Mouse (Mus musculus) cerebellum, adult 2 months (tissue): ENCODE results near the gene Gm15217. TPM values are rescaled to one million over a fixed set of nuclear protein-coding genes. Genes with fewer than 3 reads are reported as not detected.

Experiments used
- DNase-seq, 2 experiments: peaks; one replicate each; pipeline ENCODE4 v3.0.0; 2021
- H3K27ac ChIP-seq: fragments of 200-500 bp; 2 replicates; pipeline ENCODE4 v1.5.1; 2012; ENCODE audit warnings: low read length, control low read depth, inconsistent platforms; ENCODE audit not compliant: insufficient read depth
- H3K27me3 ChIP-seq: fragments of 200-500 bp; 2 replicates; pipeline ENCODE4 v1.6.1; 2012; ENCODE audit warnings: inconsistent platforms, mild to moderate bottlenecking, low read length, moderate library complexity; ENCODE audit not compliant: control insufficient read depth, insufficient read depth
- H3K4me1 ChIP-seq: fragments of 200-500 bp; 2 replicates; pipeline ENCODE4 v1.6.1; 2011; ENCODE audit warnings: low read length; ENCODE audit not compliant: control insufficient read depth, insufficient read depth
- H3K4me3 ChIP-seq: fragments of 200-500 bp; replicated peaks from 2 replicates; pipeline ENCODE3; 2011; ENCODE audit warnings: mild to moderate bottlenecking, low read depth, low read length, control low read depth; ENCODE audit not compliant: insufficient read depth
- CTCF ChIP-seq: fragments of 200-500 bp; IDR thresholded peaks from 2 replicates; pipeline ENCODE4 v1.5.1; 2011; ENCODE audit warnings: low read depth, mild to moderate bottlenecking, control low read depth, low read length, moderate library complexity, borderline replicate concordance; ENCODE audit not compliant: insufficient read depth
- POLR2A ChIP-seq: fragments of 200-500 bp; IDR thresholded peaks from 2 replicates; pipeline ENCODE4 v1.6.1; 2011; ENCODE audit warnings: low read length, control low read depth, borderline replicate concordance; ENCODE audit not compliant: insufficient read depth
- WGBS: fragments of 180-500 bp; shearing (Covaris S2); methylation state at CpG from one replicate; pipeline ENCODE4 v1.1.7; 2018; 5-methylcytosine and 5-hydroxymethylcytosine counted together
- polyA plus RNA-seq: library from polyadenylated mRNA; depleted of rRNA; stranded (reverse); fragments of >200 nt; gene quantifications from 2 replicates; pipeline ENCODE4 v1.2.3, GENCODE M21; 2012

The Gm15217 gene
- polyA plus RNA-seq, 1 experiment = not detected

DNA sequence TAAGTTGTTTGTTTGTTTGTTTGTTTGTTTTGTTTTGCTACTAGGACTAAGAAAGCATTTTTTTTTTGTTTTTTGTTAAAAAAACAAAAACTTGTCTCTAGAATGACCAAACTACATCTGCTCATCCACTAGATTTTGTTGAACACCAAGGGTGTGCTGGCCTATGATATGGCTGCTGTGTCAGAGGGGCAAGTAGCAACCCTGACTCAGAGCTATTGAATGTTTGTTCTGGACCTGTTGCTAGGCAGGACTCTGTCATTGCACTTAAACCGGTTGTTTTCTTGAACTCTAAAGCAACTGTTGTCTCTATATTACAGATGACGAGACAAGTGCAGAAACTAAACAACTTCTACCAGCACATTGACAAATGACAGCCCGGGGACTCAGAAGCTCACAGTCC, 29.1 kb downstream of the Gm15217 start:
- WGBS = 88% methylated on average over 3 of the region's 3 CpGs
- no peaks in the 10 kb centered on the region for H3K4me1 ChIP-seq
- no peak for TF ChIP-seq POLR2A
- no peak for TF ChIP-seq CTCF

DNA sequence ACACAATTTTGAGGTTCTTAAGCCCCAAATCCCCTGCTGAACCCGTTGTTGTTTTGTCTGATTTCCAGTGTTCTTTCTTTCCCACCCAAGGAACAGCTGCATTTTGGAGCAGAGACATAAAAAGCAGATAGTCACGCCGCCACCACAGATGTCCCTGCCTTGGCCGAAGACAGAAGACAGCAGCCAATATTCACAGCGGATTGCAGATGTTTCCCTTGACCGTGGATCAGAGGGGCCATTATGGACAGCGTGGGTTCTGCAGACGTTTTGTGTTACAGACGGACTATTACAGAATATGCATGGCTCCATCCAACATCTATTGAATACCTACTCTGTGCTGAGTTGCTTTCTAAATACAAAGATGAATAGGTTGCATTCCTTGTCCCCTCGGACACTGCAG, 29.8 kb downstream of the Gm15217 start:
- no peak for DNase-seq

More for the DNA sequence above, 29.1 kb downstream of the Gm15217 start:
- H3K4me3 ChIP-seq = no peak overlapping the region
- H3K27ac ChIP-seq = no peak overlapping the region
- no peak for DNase-seq
- H3K27me3 ChIP-seq = no peaks in the 10 kb centered on the region

DNA sequence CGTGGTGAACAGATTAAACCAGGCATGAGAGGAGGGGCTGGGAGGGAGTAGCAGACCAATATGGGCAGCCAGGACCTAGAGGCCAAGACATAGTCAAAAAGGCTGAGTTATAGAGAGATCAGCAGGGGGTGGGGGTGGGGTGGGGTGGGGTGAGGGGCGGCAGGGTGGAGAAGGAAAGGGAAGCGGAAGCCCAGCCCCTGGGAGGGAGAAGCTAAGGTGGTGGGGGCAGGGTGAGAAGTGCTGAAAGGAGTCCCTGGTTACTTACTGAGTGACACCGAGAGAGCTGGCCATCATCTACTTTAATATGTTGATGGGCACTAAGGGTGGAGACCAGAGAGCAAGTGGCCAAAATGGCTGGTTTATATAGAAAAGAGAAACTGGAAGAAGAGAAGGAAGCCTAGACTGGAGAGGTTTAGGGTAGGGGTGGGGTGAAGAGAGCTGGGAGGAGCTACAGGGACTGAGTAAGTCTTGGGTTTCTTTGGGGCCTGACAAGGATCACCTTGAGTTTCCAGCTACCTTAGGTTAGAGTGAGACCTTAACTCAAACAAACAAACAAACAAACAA, 31.4 kb downstream of the Gm15217 start:
- Histone ChIP-seq H3K27me3 (no peaks in the 10 kb centered on the region), H3K4me3 (no peak overlapping the region), H3K27ac (no peak overlapping the region), H3K4me1 (no peaks in the 10 kb centered on the region)
- no peak for TF ChIP-seq POLR2A
- TF ChIP-seq CTCF = no peak
- 68% methylated on average over 4 of the region's 4 CpGs for WGBS
- DNase-seq = no peak

More for the DNA sequence above, 29.8 kb downstream of the Gm15217 start:
- no peaks in the 10 kb centered on the region for H3K27me3 ChIP-seq
- H3K4me3 ChIP-seq = no peak overlapping the region
- no peaks in the 10 kb centered on the region for H3K4me1 ChIP-seq
- TF ChIP-seq POLR2A (no peak), CTCF (no peak)
- H3K27ac ChIP-seq = no peak overlapping the region
- 72% methylated on average over 10 of the region's 10 CpGs for WGBS

DNA sequence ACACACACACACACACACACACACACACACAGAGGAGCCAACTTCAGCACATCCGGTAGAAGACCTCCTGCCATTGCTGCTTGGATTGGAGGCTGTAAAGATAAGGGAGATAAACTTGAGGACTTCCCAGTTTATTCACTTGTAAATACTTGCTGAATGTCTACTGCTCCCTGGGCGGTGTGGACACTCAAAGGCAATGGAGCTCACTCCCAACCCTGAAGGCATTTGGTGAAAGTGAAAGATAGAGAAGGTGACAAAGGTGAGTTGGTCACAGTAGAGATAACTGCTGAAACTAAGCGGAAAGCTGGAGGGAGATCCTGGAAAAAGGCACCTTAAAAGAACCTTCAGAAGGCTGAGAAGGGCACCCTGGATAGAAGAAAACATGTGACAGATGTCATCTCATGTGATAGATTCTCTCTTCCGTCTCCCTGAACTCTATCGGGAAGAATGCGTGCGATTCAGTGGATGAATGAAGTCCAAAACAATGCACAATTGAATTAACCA, 33.3 kb downstream of the Gm15217 start:
- no peak for DNase-seq
- Histone ChIP-seq H3K27me3 (no peaks in the 10 kb centered on the region), H3K4me1 (no peaks in the 10 kb centered on the region), H3K27ac (no peak overlapping the region), H3K4me3 (no peak overlapping the region)
- no peak for TF ChIP-seq POLR2A
- TF ChIP-seq CTCF = no peak
- WGBS = 78% methylated on average over 7 of the region's 7 CpGs

DNA sequence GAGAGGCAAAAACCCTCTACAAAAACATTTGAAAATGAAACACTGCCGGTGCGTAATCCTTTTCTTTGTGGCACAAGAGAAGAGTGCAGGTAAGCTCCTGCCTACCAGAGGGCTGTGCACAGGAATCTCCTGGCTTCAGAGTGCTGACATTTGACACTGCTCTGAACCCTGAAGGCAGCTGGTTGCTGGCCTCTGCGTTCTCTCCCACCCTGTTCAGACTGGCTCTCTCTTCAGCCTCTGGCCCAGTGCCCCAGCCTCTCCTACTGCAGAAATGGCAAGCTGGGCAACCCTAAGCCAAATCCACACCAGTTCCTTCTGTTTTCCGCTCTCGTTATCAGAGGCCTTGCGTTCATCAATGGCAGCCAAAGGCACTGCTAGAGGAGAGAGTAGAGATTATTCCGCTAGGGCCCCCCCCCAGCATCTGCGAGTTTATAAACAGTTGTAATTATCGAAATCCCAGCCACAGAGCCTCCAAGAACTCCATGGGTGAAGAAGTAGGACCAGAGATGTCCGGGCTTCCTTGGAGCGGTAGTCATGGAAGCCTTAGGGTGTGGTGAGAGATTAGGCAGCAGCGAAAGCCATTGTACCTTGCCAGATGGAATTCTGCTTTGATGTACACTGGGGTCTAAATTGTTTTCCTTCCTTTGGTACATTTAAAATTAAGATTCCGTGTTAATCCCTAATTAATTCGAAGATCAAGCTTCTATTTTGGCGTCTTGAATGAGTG, 39.3 kb downstream of the Gm15217 start:
- no peak for DNase-seq
- no peaks in the 10 kb centered on the region for H3K27me3 ChIP-seq
- H3K27ac ChIP-seq = no peak overlapping the region
- TF ChIP-seq CTCF (no peak), POLR2A (no peak)
- no peaks in the 10 kb centered on the region for H3K4me1 ChIP-seq
- WGBS = 59% methylated on average over 15 of the region's 15 CpGs
- H3K4me3 ChIP-seq = no peak overlapping the region

DNA sequence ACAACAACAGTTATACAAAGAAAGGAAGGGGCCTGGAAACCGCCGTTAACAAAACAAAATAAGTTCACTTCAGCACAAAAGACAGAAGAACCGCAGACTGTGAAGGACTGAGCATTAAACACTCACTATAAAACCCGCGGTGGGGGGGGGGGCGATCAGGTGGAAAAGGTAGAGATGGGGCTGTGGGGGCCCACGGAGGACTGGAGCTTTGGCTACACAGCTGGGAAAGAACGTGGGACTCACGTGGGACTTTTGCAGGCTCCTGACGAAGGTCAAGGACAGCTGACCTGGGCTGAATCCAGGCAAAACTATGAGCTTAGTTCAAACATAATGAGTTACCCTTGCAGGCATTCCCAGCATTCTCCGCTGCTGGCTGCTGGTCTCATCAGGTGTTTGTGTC, 40.1 kb downstream of the Gm15217 start:
- TF ChIP-seq CTCF (no peak), POLR2A (no peak)
- DNase-seq = no peak
- H3K4me1 ChIP-seq = no peaks in the 10 kb centered on the region
- no peaks in the 10 kb centered on the region for H3K27me3 ChIP-seq
- 55% methylated on average over 11 of the region's 11 CpGs for WGBS
- H3K27ac ChIP-seq = no peak overlapping the region
- H3K4me3 ChIP-seq = no peak overlapping the region

DNA sequence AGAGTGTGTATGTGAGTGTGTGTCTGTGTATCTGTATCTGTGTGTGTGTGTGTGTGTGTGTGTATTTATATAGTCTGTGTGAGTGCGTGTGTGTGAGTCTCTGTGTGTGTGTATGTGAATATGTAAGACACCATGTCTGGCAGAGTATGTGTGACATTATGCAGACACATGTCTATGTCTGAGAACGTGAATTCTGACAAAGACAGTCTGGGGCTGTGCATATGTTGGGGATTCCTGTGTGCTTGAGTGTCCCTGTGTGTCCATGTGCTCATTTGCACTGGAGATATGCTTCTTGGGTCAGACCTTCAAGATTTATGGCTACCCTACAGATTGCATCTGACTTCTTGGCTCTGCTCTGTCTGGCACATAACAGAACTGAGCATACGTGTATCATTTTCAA, 42.6 kb downstream of the Gm15217 start:
- Histone ChIP-seq H3K4me1 (no peaks in the 10 kb centered on the region), H3K27me3 (no peaks in the 10 kb centered on the region), H3K27ac (no peak overlapping the region), H3K4me3 (no peak overlapping the region)
- DNase-seq = no peak
- 70% methylated on average over 3 of the region's 3 CpGs for WGBS
- no peak for TF ChIP-seq CTCF
- no peak for TF ChIP-seq POLR2A

DNA sequence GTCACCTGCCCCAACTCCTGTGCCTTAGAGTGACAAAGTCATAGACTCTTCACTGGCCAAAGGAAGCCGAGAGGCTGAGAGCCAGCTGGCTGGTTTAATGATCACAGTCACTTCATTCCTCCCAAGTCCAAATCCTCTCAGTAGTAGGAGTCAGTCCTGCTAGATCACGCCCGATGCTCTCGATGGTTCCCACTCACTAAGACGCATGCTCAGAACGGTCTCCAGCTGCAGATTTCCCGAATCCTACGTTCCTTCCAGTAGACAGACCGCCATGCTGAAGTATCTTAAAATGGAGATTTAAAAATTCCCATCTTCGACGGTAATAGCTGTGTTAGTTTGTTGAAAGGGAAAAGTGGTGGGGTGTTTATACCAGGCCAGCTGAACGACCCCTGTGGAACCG, 48.0 kb downstream of the Gm15217 start:
- Histone ChIP-seq H3K4me3 (no peak overlapping the region), H3K27ac (no peak overlapping the region), H3K27me3 (no peaks in the 10 kb centered on the region), H3K4me1 (no peaks in the 10 kb centered on the region)
- WGBS = 90% methylated on average over 13 of the region's 13 CpGs
- DNase-seq = no peak
- no peak for TF ChIP-seq CTCF
- TF ChIP-seq POLR2A = no peak
